Mouse (Mus musculus) heart, adult 2 months (tissue): ENCODE data around the gene Prcc.

Experiments used
- CTCF ChIP-seq: fragments of 200-600 bp; IDR thresholded peaks from 2 replicates; pipeline ENCODE4 v1.8.1; 2022; ENCODE audit warnings: antibody characterized with exemption, mild to moderate bottlenecking, moderate library complexity
- POLR2A ChIP-seq: fragments of 200-500 bp; IDR thresholded peaks from 2 replicates; pipeline ENCODE4 v1.6.1; 2011; ENCODE audit warnings: mild to moderate bottlenecking, low read depth, low read length, control low read depth; ENCODE audit not compliant: insufficient read depth

GRCm38 (mm10) chr3:87809322-87809962 is 76.0 kb downstream of the Prcc start:
- no peak for TF ChIP-seq CTCF
- no peak for TF ChIP-seq POLR2A
